Mouse (Mus musculus): ENCODE data around the gene Mif4gd. TPM values are rescaled to one million over a fixed set of nuclear protein-coding genes. Genes with fewer than 3 reads are reported as not detected.

The Mif4gd gene
- polyA plus RNA-seq, 1 experiment, result 86.9 TPM

GRCm38 (mm10) chr11:115625877-115626276, 13.1 kb upstream of the Mif4gd start:
- no peaks in the 10 kb centered on the region; the same call in 1 of the 2 replicates for H3K4me1 ChIP-seq (ENCODE audit: control insufficient read depth, insufficient read depth, low read length)
- DNase-seq, result no peak
- H3K27ac ChIP-seq (ENCODE audit: insufficient read depth, low read length), result no peak overlapping the region
- H3K27me3 ChIP-seq (ENCODE audit: control insufficient read depth, insufficient read depth, low read length), result no peaks in the 10 kb centered on the region
- 59% methylated on average over 9 of the region's 9 CpGs for WGBS
- TF ChIP-seq POLR2A (IDR thresholded peaks at IDR 0.05; ENCODE audit: borderline replicate concordance, insufficient read depth, low read length) (no peak), CTCF (IDR thresholded peaks at IDR 0.05; ENCODE audit: borderline replicate concordance, insufficient read depth, low read depth, low read length) (no peak)
- no peak overlapping the region for H3K4me3 ChIP-seq (replicated peaks; ENCODE audit: insufficient read depth, low read depth, low read length)

GRCm38 (mm10) chr11:115623487-115624070, 10.8 kb upstream of the Mif4gd start:
- no peak overlapping the region for H3K4me3 ChIP-seq (replicated peaks; ENCODE audit: insufficient read depth, low read depth, low read length)
- H3K27me3 ChIP-seq (ENCODE audit: control insufficient read depth, insufficient read depth, low read length), result no peaks in the 10 kb centered on the region
- peak; percentile 51; the same call in 1 of the 2 replicates for TF ChIP-seq CTCF (IDR thresholded peaks at IDR 0.05; ENCODE audit: borderline replicate concordance, insufficient read depth, low read depth, low read length)
- TF ChIP-seq POLR2A (IDR thresholded peaks at IDR 0.05; ENCODE audit: borderline replicate concordance, insufficient read depth, low read length), result no peak
- no peak overlapping the region for H3K27ac ChIP-seq (ENCODE audit: insufficient read depth, low read length)
- H3K4me1 ChIP-seq (ENCODE audit: control insufficient read depth, insufficient read depth, low read length), result no peaks in the 10 kb centered on the region; the same call in 1 of the 2 replicates
- 60% methylated on average over 9 of the region's 9 CpGs for WGBS
- no peak for DNase-seq

- Histone ChIP-seq H3K4me1 (ENCODE audit: control insufficient read depth, insufficient read depth, low read length) (no peaks in the 10 kb centered on the region), H3K27me3 (ENCODE audit: control insufficient read depth, insufficient read depth, low read length) (no peaks in the 10 kb centered on the region), H3K27ac (ENCODE audit: insufficient read depth, low read length) (no peak overlapping the region), H3K4me3 (replicated peaks; ENCODE audit: insufficient read depth, low read depth, low read length) (no peak overlapping the region)
- TF ChIP-seq CTCF (IDR thresholded peaks at IDR 0.05; ENCODE audit: borderline replicate concordance, insufficient read depth, low read depth, low read length), result no peak
- no peak for TF ChIP-seq POLR2A (IDR thresholded peaks at IDR 0.05; ENCODE audit: borderline replicate concordance, insufficient read depth, low read length)
- no peak for DNase-seq
- WGBS, result 95% methylated on average over 7 of the region's 7 CpGs
Observed at GRCm38 (mm10) chr11:115619949-115620348, 7.2 kb upstream of the Mif4gd start.

GRCm38 (mm10) chr11:115618732-115619516, 6.2 kb upstream of the Mif4gd start:
- TF ChIP-seq CTCF (IDR thresholded peaks at IDR 0.05; ENCODE audit: borderline replicate concordance, insufficient read depth, low read depth, low read length), result no peak
- TF ChIP-seq POLR2A (IDR thresholded peaks at IDR 0.05; ENCODE audit: borderline replicate concordance, insufficient read depth, low read length), result no peak
- H3K27me3 ChIP-seq (ENCODE audit: control insufficient read depth, insufficient read depth, low read length), result no peaks in the 10 kb centered on the region
- H3K27ac ChIP-seq (ENCODE audit: insufficient read depth, low read length), result no peak overlapping the region
- 80% methylated on average over 16 of the region's 16 CpGs for WGBS
- H3K4me3 ChIP-seq (replicated peaks; ENCODE audit: insufficient read depth, low read depth, low read length), result no peak overlapping the region
- no peaks in the 10 kb centered on the region for H3K4me1 ChIP-seq (ENCODE audit: control insufficient read depth, insufficient read depth, low read length)
- no peak for DNase-seq

GRCm38 (mm10) chr11:115618001-115618400, 5.2 kb upstream of the Mif4gd start:
- H3K4me1 ChIP-seq (ENCODE audit: control insufficient read depth, insufficient read depth, low read length), result no peaks in the 10 kb centered on the region
- H3K27ac ChIP-seq (ENCODE audit: insufficient read depth, low read length), result no peak overlapping the region
- 46% methylated on average over 2 of the region's 2 CpGs for WGBS
- TF ChIP-seq POLR2A (IDR thresholded peaks at IDR 0.05; ENCODE audit: borderline replicate concordance, insufficient read depth, low read length), result no peak
- TF ChIP-seq CTCF (IDR thresholded peaks at IDR 0.05; ENCODE audit: borderline replicate concordance, insufficient read depth, low read depth, low read length), result no peak
- H3K27me3 ChIP-seq (ENCODE audit: control insufficient read depth, insufficient read depth, low read length), result no peaks in the 10 kb centered on the region
- DNase-seq, result no peak
- no peak overlapping the region for H3K4me3 ChIP-seq (replicated peaks; ENCODE audit: insufficient read depth, low read depth, low read length)

- H3K4me3 ChIP-seq (replicated peaks; ENCODE audit: insufficient read depth, low read depth, low read length), result no peak overlapping the region
- H3K4me1 ChIP-seq (ENCODE audit: control insufficient read depth, insufficient read depth, low read length), result no peaks in the 10 kb centered on the region
- no peak overlapping the region for H3K27ac ChIP-seq (ENCODE audit: insufficient read depth, low read length)
- DNase-seq, result no peak
- TF ChIP-seq POLR2A (IDR thresholded peaks at IDR 0.05; ENCODE audit: borderline replicate concordance, insufficient read depth, low read length) (no peak), CTCF (IDR thresholded peaks at IDR 0.05; ENCODE audit: borderline replicate concordance, insufficient read depth, low read depth, low read length) (no peak)
- no peaks in the 10 kb centered on the region for H3K27me3 ChIP-seq (ENCODE audit: control insufficient read depth, insufficient read depth, low read length)
- 86% methylated on average over 6 of the region's 6 CpGs for WGBS
Observed at GRCm38 (mm10) chr11:115616893-115617292, 4.1 kb upstream of the Mif4gd start.

- Histone ChIP-seq H3K27ac (ENCODE audit: insufficient read depth, low read length) (no peak overlapping the region), H3K4me3 (replicated peaks; ENCODE audit: insufficient read depth, low read depth, low read length) (no peak overlapping the region), H3K27me3 (ENCODE audit: control insufficient read depth, insufficient read depth, low read length) (no peaks in the 10 kb centered on the region), H3K4me1 (ENCODE audit: control insufficient read depth, insufficient read depth, low read length) (no peaks in the 10 kb centered on the region)
- TF ChIP-seq CTCF (IDR thresholded peaks at IDR 0.05; ENCODE audit: borderline replicate concordance, insufficient read depth, low read depth, low read length) (no peak), POLR2A (IDR thresholded peaks at IDR 0.05; ENCODE audit: borderline replicate concordance, insufficient read depth, low read length) (no peak)
- WGBS, result 96% methylated on average over 7 of the region's 7 CpGs
- no peak for DNase-seq
Observed at GRCm38 (mm10) chr11:115616371-115616770, 3.6 kb upstream of the Mif4gd start.

- WGBS, result 47% methylated on average over 6 of the region's 6 CpGs
- no peak for TF ChIP-seq POLR2A (IDR thresholded peaks at IDR 0.05; ENCODE audit: borderline replicate concordance, insufficient read depth, low read length)
- no peak for TF ChIP-seq CTCF (IDR thresholded peaks at IDR 0.05; ENCODE audit: borderline replicate concordance, insufficient read depth, low read depth, low read length)
- no peaks in the 10 kb centered on the region for H3K4me1 ChIP-seq (ENCODE audit: control insufficient read depth, insufficient read depth, low read length)
- H3K27me3 ChIP-seq (ENCODE audit: control insufficient read depth, insufficient read depth, low read length), result no peaks in the 10 kb centered on the region
- no peak overlapping the region for H3K27ac ChIP-seq (ENCODE audit: insufficient read depth, low read length)
- H3K4me3 ChIP-seq (replicated peaks; ENCODE audit: insufficient read depth, low read depth, low read length), result no peak overlapping the region
- no peak for DNase-seq
Observed at GRCm38 (mm10) chr11:115615875-115616274, 3.1 kb upstream of the Mif4gd start.
